Comparison of ENCODE assay signal across 8 mouse cellular contexts in genomic region chr16:4655251-4655734, GRCm38 (mm10). TPM values are rescaled to one million over a fixed set of nuclear protein-coding genes. Genes with fewer than 3 reads are reported as not detected.
DNase-seq lines count a peak whose midpoint lies in the region; ATAC-seq and TF ChIP-seq lines count a peak whose summit lies in the region.

No protein-coding gene starts in this region.

- peaks cover 72% of the 10 kb centered on the region for H3K4me1 ChIP-seq in heart, embryonic 15.5 days (replicated peaks)
- H3K4me1 ChIP-seq in limb, embryonic 11.5 days (ENCODE audit: control insufficient read depth, insufficient read depth, low read length): peaks cover 84% of the 10 kb centered on the region
- H3K4me1 ChIP-seq in midbrain, embryonic 14.5 days (ENCODE audit: control insufficient read depth, insufficient read depth, low read length): peaks cover 20% of the 10 kb centered on the region
- peaks cover 9% of the 10 kb centered on the region; the same call in 1 of the 2 replicates for H3K4me1 ChIP-seq in thymus, adult 2 months (replicated peaks; ENCODE audit: control insufficient read depth, insufficient read depth, low read length)

- no peaks in the 10 kb centered on the region for H3K27me3 ChIP-seq in heart, embryonic 15.5 days
- H3K27me3 ChIP-seq in limb, embryonic 11.5 days (ENCODE audit: control insufficient read depth, insufficient read depth, low read length): no peaks in the 10 kb centered on the region
- H3K27me3 ChIP-seq in midbrain, embryonic 14.5 days (ENCODE audit: control insufficient read depth, insufficient read depth, low read length): no peaks in the 10 kb centered on the region
- H3K27me3 ChIP-seq in thymus, adult 2 months (ENCODE audit: control insufficient read depth, insufficient read depth, low read length): no peaks in the 10 kb centered on the region

- H3K9ac ChIP-seq in heart, embryonic 15.5 days: peak overlapping the region; percentile 34
- H3K9ac ChIP-seq in limb, embryonic 11.5 days (ENCODE audit: low read length): no peak overlapping the region
- no peak overlapping the region for H3K9ac ChIP-seq in midbrain, embryonic 14.5 days (replicated peaks; ENCODE audit: low read length)

- DNase-seq in left cerebral cortex, adult 2 months (ENCODE audit: extremely low spot score in 1 of 2, low spot score in 2 of 2): no peak
- no peak for DNase-seq in left cerebral cortex, postnatal 14 days (ENCODE audit: low spot score in 2 of 2)
- DNase-seq in limb, embryonic 11.5 days (ENCODE audit: low spot score): no peak
- peak; percentile 23 for DNase-seq in midbrain, embryonic 14.5 days
- no peak for DNase-seq in thymus, adult 2 months
- DNase-seq in layer of hippocampus, adult 8-10 months (ENCODE audit: low spot score in 2 of 2): no peak

- intact Hi-C loops in left cerebral cortex, adult 2 months (cut with DNase I): no loop called here
- intact Hi-C loops in left cerebral cortex, postnatal 14 days (cut with DNase I): no loop called here

- WGBS in heart, embryonic 15.5 days: 37% methylated on average over 4 of the region's 4 CpGs
- WGBS in limb, embryonic 11.5 days: 68% methylated on average over 4 of the region's 4 CpGs
- 67% methylated on average over 4 of the region's 4 CpGs for WGBS in midbrain, embryonic 14.5 days
- 91% methylated on average over 4 of the region's 4 CpGs for WGBS in thymus, adult 2 months

- ATAC-seq in heart, embryonic 15.5 days (replicated peaks; ENCODE audit: insufficient number of reproducible peaks, insufficient read depth, low FRiP score, low read depth): peak; percentile 23; the same call in 1 of the 2 replicates
- no peak for ATAC-seq in limb, embryonic 11.5 days (ENCODE audit: insufficient number of reproducible peaks, low FRiP score, low TSS enrichment, low read depth)
- 0 out of 2 replicates have a peak, but pooled peaks have one; percentile 12 for ATAC-seq in midbrain, embryonic 14.5 days (ENCODE audit: low FRiP score, low TSS enrichment)
- no peak for ATAC-seq in erythroid progenitor cell, adult 5-6 weeks (replicated peaks; ENCODE audit: low FRiP score, poor library complexity, severe bottlenecking)

- H3K4me3 ChIP-seq in left cerebral cortex, adult 2 months: no peak overlapping the region
- H3K4me3 ChIP-seq in heart, embryonic 15.5 days: no peak overlapping the region
- no peak overlapping the region for H3K4me3 ChIP-seq in limb, embryonic 11.5 days (ENCODE audit: low read depth, low read length)
- H3K4me3 ChIP-seq in midbrain, embryonic 14.5 days (replicated peaks; ENCODE audit: low read depth, low read length): no peak overlapping the region
- no peak overlapping the region for H3K4me3 ChIP-seq in thymus, adult 2 months (ENCODE audit: control insufficient read depth, insufficient read depth, low read length)

- H3K27ac ChIP-seq in left cerebral cortex, adult 2 months: peak overlapping the region; percentile 73; the same call in 1 of the 2 replicates
- H3K27ac ChIP-seq in heart, embryonic 15.5 days: peak overlapping the region; percentile 79
- peak overlapping the region; percentile 97 for H3K27ac ChIP-seq in limb, embryonic 11.5 days (replicated peaks; ENCODE audit: low read depth, low read length)
- peak overlapping the region; percentile 37 for H3K27ac ChIP-seq in midbrain, embryonic 14.5 days (replicated peaks; ENCODE audit: low read depth, low read length)
- no peak overlapping the region for H3K27ac ChIP-seq in thymus, adult 2 months (ENCODE audit: control insufficient read depth, insufficient read depth, low read length)

- H3K9me3 ChIP-seq in heart, embryonic 15.5 days (replicated peaks): no peaks in the 10 kb centered on the region
- H3K9me3 ChIP-seq in limb, embryonic 11.5 days (ENCODE audit: control insufficient read depth, low read length): no peaks in the 10 kb centered on the region
- no peaks in the 10 kb centered on the region for H3K9me3 ChIP-seq in midbrain, embryonic 14.5 days (ENCODE audit: control insufficient read depth, low read length)

- TF ChIP-seq POLR2A in thymus, adult 2 months (IDR thresholded peaks at IDR 0.05; ENCODE audit: control insufficient read depth, extremely low read depth, insufficient read depth, low read length, poor library complexity): no peak

- TF ChIP-seq CTCF in left cerebral cortex, adult 2 months (IDR thresholded peaks at IDR 0.05): peak; percentile 42
- no peak for TF ChIP-seq CTCF in thymus, adult 2 months (IDR thresholded peaks at IDR 0.05; ENCODE audit: borderline replicate concordance, control insufficient read depth, extremely low read depth, insufficient read depth, low read length, poor library complexity)

- H3K36me3 ChIP-seq in heart, embryonic 15.5 days: peaks cover 10% of the 10 kb centered on the region
- peaks cover 5% of the 10 kb centered on the region; the same call in 1 of the 2 replicates for H3K36me3 ChIP-seq in limb, embryonic 11.5 days (ENCODE audit: control insufficient read depth, insufficient read depth, low read length)
- H3K36me3 ChIP-seq in midbrain, embryonic 14.5 days (ENCODE audit: control insufficient read depth, insufficient read depth, low read length): peaks cover 27% of the 10 kb centered on the region
- H3K36me3 ChIP-seq in thymus, adult 2 months (ENCODE audit: control insufficient read depth, insufficient read depth, low read length): peaks cover 43% of the 10 kb centered on the region

- no peak overlapping the region for H3K4me2 ChIP-seq in heart, embryonic 15.5 days
- H3K4me2 ChIP-seq in limb, embryonic 11.5 days (ENCODE audit: low read depth, severe bottlenecking): no peak overlapping the region
- H3K4me2 ChIP-seq in midbrain, embryonic 14.5 days (ENCODE audit: low read length): 0 out of 2 replicates have a peak overlapping the region, but pooled peaks have one; percentile 3

RNA-seq across cellular contexts. Expression of gene Dnaja3, which starts 15.5 kb away (rescaled TPM):
- 10 to 100 TPM; 56.9 to 62.2 TPM for total RNA-seq in left cerebral cortex, adult 2 months (2021)
- 10 to 100 TPM; 63.6 to 65.9 TPM for total RNA-seq in left cerebral cortex, postnatal 14 days (2021)
- 78.3 and 79.6 TPM in 2 replicates for polyA plus RNA-seq in heart, embryonic 15.5 days (2015; fragmentation: Nextera tagmentation; extraction: Ambion mirVana)
- 56.5 and 59.1 TPM in 2 replicates for polyA plus RNA-seq in limb, embryonic 11.5 days (2014; fragmentation: Nextera tagmentation; extraction: Ambion mirVana)
- 44.8 and 55.0 TPM in 2 replicates for polyA plus RNA-seq in midbrain, embryonic 14.5 days (2014; fragmentation: Nextera tagmentation; extraction: Ambion mirVana)
- polyA plus RNA-seq in thymus, adult 2 months (2012; rRNA removed): 18.3 and 19.7 TPM in 2 replicates
- 10 to 100 TPM; 59.6 to 68.7 (median 64.4) TPM for total RNA-seq in layer of hippocampus, adult 8-10 months (2022)
- 10.1 and 12.6 TPM in 2 replicates for total RNA-seq in erythroid progenitor cell, adult 5-6 weeks (2015; ENCODE audit: low replicate concordance)
- total RNA-seq in erythroid progenitor cell, adult 5-6 weeks (2017; ENCODE audit: low replicate concordance): 10.9 and 14.3 TPM in 2 replicates

RNA-seq across cellular contexts. Expression of gene Vasn, which starts 15.6 kb away (rescaled TPM):
- 10 to 100 TPM; 11.5 to 13.1 TPM for total RNA-seq in left cerebral cortex, adult 2 months (2021)
- total RNA-seq in left cerebral cortex, postnatal 14 days (2021): 10 to 100 TPM in 1 of 2 experiments, 1 to 10 TPM in 1; 8.3 to 10.9 TPM
- polyA plus RNA-seq in heart, embryonic 15.5 days (2015; fragmentation: Nextera tagmentation; extraction: Ambion mirVana): 14.7 and 20.7 TPM in 2 replicates
- 20.2 and 22.3 TPM in 2 replicates for polyA plus RNA-seq in limb, embryonic 11.5 days (2014; fragmentation: Nextera tagmentation; extraction: Ambion mirVana)
- polyA plus RNA-seq in midbrain, embryonic 14.5 days (2014; fragmentation: Nextera tagmentation; extraction: Ambion mirVana): 3.4 and 3.9 TPM in 2 replicates
- 5.3 and 8.1 TPM in 2 replicates for polyA plus RNA-seq in thymus, adult 2 months (2012; rRNA removed)
- 10 to 100 TPM in 1 of 4 experiments, 1 to 10 TPM in 3; 4.8 to 10.2 (median 6.7) TPM for total RNA-seq in layer of hippocampus, adult 8-10 months (2022)
- total RNA-seq in erythroid progenitor cell, adult 5-6 weeks (2015; ENCODE audit: low replicate concordance): not detected in 2 replicates
- total RNA-seq in erythroid progenitor cell, adult 5-6 weeks (2017; ENCODE audit: low replicate concordance): not detected in 2 replicates

RNA-seq across cellular contexts. Expression of gene Coro7, which starts 24.3 kb away (rescaled TPM):
- total RNA-seq in left cerebral cortex, adult 2 months (2021): 10 to 100 TPM; 76.7 to 92.0 TPM
- 10 to 100 TPM; 81.1 to 93.9 TPM for total RNA-seq in left cerebral cortex, postnatal 14 days (2021)
- 11.2 and 15.8 TPM in 2 replicates for polyA plus RNA-seq in heart, embryonic 15.5 days (2015; fragmentation: Nextera tagmentation; extraction: Ambion mirVana)
- polyA plus RNA-seq in limb, embryonic 11.5 days (2014; fragmentation: Nextera tagmentation; extraction: Ambion mirVana): 13.1 and 15.7 TPM in 2 replicates
- polyA plus RNA-seq in midbrain, embryonic 14.5 days (2014; fragmentation: Nextera tagmentation; extraction: Ambion mirVana): 23.3 and 25.7 TPM in 2 replicates
- 391 and 423 TPM in 2 replicates for polyA plus RNA-seq in thymus, adult 2 months (2012; rRNA removed)
- 100 to 1,000 TPM in 1 of 4 experiments, 10 to 100 TPM in 3; 81.9 to 101 (median 90.3) TPM for total RNA-seq in layer of hippocampus, adult 8-10 months (2022)
- total RNA-seq in erythroid progenitor cell, adult 5-6 weeks (2015; ENCODE audit: low replicate concordance): 19.8 and 36.5 TPM in 2 replicates
- 7.3 and 14.8 TPM in 2 replicates for total RNA-seq in erythroid progenitor cell, adult 5-6 weeks (2017; ENCODE audit: low replicate concordance)

RNA-seq across cellular contexts. Expression of gene Pam16, which starts 30.5 kb away (rescaled TPM):
- total RNA-seq in left cerebral cortex, adult 2 months (2021): 10 to 100 TPM; 78.1 to 94.1 TPM
- 10 to 100 TPM; 81.6 to 82.8 TPM for total RNA-seq in left cerebral cortex, postnatal 14 days (2021)
- 118 and 125 TPM in 2 replicates for polyA plus RNA-seq in heart, embryonic 15.5 days (2015; fragmentation: Nextera tagmentation; extraction: Ambion mirVana)
- polyA plus RNA-seq in limb, embryonic 11.5 days (2014; fragmentation: Nextera tagmentation; extraction: Ambion mirVana): 107 and 115 TPM in 2 replicates
- polyA plus RNA-seq in midbrain, embryonic 14.5 days (2014; fragmentation: Nextera tagmentation; extraction: Ambion mirVana): 171 and 207 TPM in 2 replicates
- 35.7 and 40.4 TPM in 2 replicates for polyA plus RNA-seq in thymus, adult 2 months (2012; rRNA removed)
- 100 to 1,000 TPM in 1 of 4 experiments, 10 to 100 TPM in 3; 81.5 to 100 (median 89.5) TPM for total RNA-seq in layer of hippocampus, adult 8-10 months (2022)
- 9.4 and 16.8 TPM in 2 replicates for total RNA-seq in erythroid progenitor cell, adult 5-6 weeks (2015; ENCODE audit: low replicate concordance)
- total RNA-seq in erythroid progenitor cell, adult 5-6 weeks (2017; ENCODE audit: low replicate concordance): 3.9 and 9.6 TPM in 2 replicates

Comparison
In these comparisons a context has a peak if more than half of its experiments do, and no peak if none do; other contexts are left out.
1. ATAC-seq: peak in heart, embryonic 15.5 days (single experiment) and midbrain, embryonic 14.5 days (single experiment); none in limb, embryonic 11.5 days (single experiment) and erythroid progenitor cell, adult 5-6 weeks (single experiment).
2. RNA of gene Vasn, which starts 15.6 kb away (total RNA-seq): 11.5 to 13.1 TPM in left cerebral cortex, adult 2 months, 8.3 to 10.9 TPM in left cerebral cortex, postnatal 14 days and 4.8 to 10.2 TPM in layer of hippocampus, adult 8-10 months; not detected in erythroid progenitor cell, adult 5-6 weeks; every median in the first group is over 4 times any median in the second.